Mouse (Mus musculus) kidney, adult 2 months (tissue): Measurements from ENCODE around the gene Nr1i3.

Source experiments
- CTCF ChIP-seq: fragments of 200-500 bp; conservative IDR thresholded peaks from 2 replicates; pipeline ENCODE4 v1.5.1; 2011; ENCODE audit warnings: low read depth, mild to moderate bottlenecking, control low read depth, low read length, moderate library complexity, mixed read lengths; ENCODE audit not compliant: insufficient read depth, insufficient read length
- POLR2A ChIP-seq: fragments of 200-500 bp; IDR thresholded peaks from one replicate; pipeline ENCODE4 v1.6.1; 2011; ENCODE audit warnings: low read depth, low read length, control low read depth

DNA sequence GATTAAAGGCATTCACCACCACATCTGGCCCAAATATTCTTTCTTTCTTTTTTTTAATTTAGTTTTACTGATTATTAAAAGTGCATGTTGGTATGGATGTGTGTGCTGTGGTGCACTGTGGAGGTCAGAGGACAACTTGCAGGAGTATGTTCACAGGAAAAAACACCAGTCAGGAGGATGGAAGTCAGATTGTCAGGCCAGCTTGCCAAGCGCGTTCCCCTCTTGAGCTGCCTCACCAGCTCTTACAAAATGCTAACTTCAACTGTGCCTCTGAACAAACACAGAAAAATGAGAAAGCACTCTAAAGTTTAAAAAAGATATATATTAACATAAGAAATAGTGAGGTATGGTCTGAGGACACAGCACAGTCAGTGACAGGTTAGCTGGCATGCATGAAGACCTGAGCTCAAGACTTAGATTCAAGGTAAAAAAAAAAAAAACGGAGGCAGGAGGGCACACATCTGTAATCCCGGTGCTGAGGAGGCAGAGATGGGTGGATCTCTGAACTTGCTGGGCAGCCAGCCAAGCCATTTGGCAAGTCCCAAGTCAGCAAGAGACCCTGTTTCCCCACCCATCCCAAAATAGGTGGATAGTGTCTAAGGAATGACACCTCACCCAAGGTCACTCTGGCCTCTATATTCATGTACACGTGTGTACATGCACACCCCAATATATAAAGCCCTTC lies 34.1 kb upstream of the Nr1i3 start:
- TF ChIP-seq CTCF (no peak), POLR2A (no peak)
